In genomic region chr4:66365500-66365899, GRCm38 (mm10) we compare ENCODE assay signal across 16 mouse cellular contexts. TPM values are rescaled to one million over a fixed set of nuclear protein-coding genes. Genes with fewer than 3 reads are reported as not detected.
"Had no signal": no experiment of that assay in that cellular context is flagged by ENCODE, and none has a peak within 500 bp of the region (broad histone marks: within the 10 kb centered on the region; RNA-seq: fewer than 3 reads in every experiment).

No protein-coding gene starts in this region.

- H3K4me2 ChIP-seq: kidney, embryonic 15.5 days; limb, embryonic 12.5 days; liver, embryonic 13.5 days; lung, embryonic 15.5 days; midbrain, embryonic 12.5 days had no signal

- H3K36me3 ChIP-seq: kidney, embryonic 15.5 days; limb, embryonic 12.5 days; liver, embryonic 13.5 days; lung, embryonic 15.5 days; midbrain, embryonic 12.5 days had no signal

- H3K4me1 ChIP-seq: liver, embryonic 13.5 days had no signal

- DNase-seq: kidney, postnatal 25 days; liver; liver, embryonic 13.5 days; liver, postnatal 0 days; lung, postnatal 14 days; right cerebral cortex, adult 18-20 months; right cerebral cortex, postnatal 25 days; thymus, postnatal 4 days had no signal

- H3K9ac ChIP-seq: kidney, embryonic 15.5 days; limb, embryonic 12.5 days; liver, embryonic 13.5 days; liver, postnatal 0 days; lung, embryonic 15.5 days; midbrain, embryonic 12.5 days had no signal

- H3K27me3 ChIP-seq: kidney, embryonic 15.5 days; limb, embryonic 12.5 days; liver, embryonic 13.5 days; lung, embryonic 15.5 days; midbrain, embryonic 12.5 days had no signal

- ATAC-seq: liver, postnatal 0 days; midbrain, embryonic 16.5 days had no signal

- H3K27ac ChIP-seq: kidney, embryonic 15.5 days; left cerebral cortex, adult 2 months; limb, embryonic 12.5 days; liver, embryonic 13.5 days; lung, embryonic 15.5 days; midbrain, embryonic 12.5 days; stomach, postnatal 0 days had no signal

- H3K9me3 ChIP-seq: kidney, embryonic 15.5 days; limb, embryonic 12.5 days; liver, embryonic 13.5 days; lung, embryonic 15.5 days; midbrain, embryonic 12.5 days had no signal

- H3K4me3 ChIP-seq: kidney, embryonic 15.5 days; left cerebral cortex, adult 2 months; limb, embryonic 12.5 days; liver, embryonic 13.5 days; lung, embryonic 15.5 days; midbrain, embryonic 12.5 days had no signal

RNA-seq across cellular contexts. Expression of gene Astn2, which starts 38.9 kb away (rescaled TPM):
- total RNA-seq: megakaryocyte-erythroid progenitor cell, adult 5-6 weeks had no signal
